Mouse (Mus musculus) macrophage (primary cell): ENCODE data around the gene Camk2b. TPM values are rescaled to one million over a fixed set of nuclear protein-coding genes. Genes with fewer than 3 reads are reported as not detected.
"Not testable (repeated sequence)": the region's sequence is repeated elsewhere in the genome, so short reads cannot be mapped to it uniquely, and the experiment has no call there.

Experiments used
- H3K27ac ChIP-seq: fragments of 350-480 bp; formaldehyde crosslinking; 2 replicates; pipeline ENCODE4 v1.9.0; 2021
- H3K36me3 ChIP-seq: fragments of 350-480 bp; formaldehyde crosslinking; 2 replicates; pipeline ENCODE4 v1.9.0; 2021; ENCODE audit errors: inconsistent target
- H3K4me3 ChIP-seq: fragments of 350-480 bp; formaldehyde crosslinking; 2 replicates; pipeline ENCODE4 v1.9.0; 2021; ENCODE audit errors: inconsistent target
- H3K79me2 ChIP-seq: fragments of 350-480 bp; formaldehyde crosslinking; 2 replicates; pipeline ENCODE4 v1.9.0; 2021; ENCODE audit errors: inconsistent target
- WGBS: methylation state at CpG from one replicate; pipeline ENCODE4 v1.1.7; 2026; ENCODE audit warnings: inconsistent platforms; ENCODE audit not compliant: missing documents; 5-methylcytosine and 5-hydroxymethylcytosine counted together
- polyA plus RNA-seq: library from polyadenylated mRNA; stranded (reverse); fragments of 250-400 nt; gene quantifications from 3 replicates; pipeline ENCODE4 v1.2.4, GENCODE M21; 2018; ENCODE audit warnings: inconsistent platforms
- total RNA-seq, 78 experiments: library from RNA; depleted of rRNA; stranded (reverse); fragments of 250-400 nt; gene quantifications; 1 replicate in 9 of 78; 2 replicates in 24 of 78; 3 replicates in 43 of 78; 4 replicates in 2 of 78; pipeline ENCODE4 v1.2.4; 2018; ENCODE audit warnings: inconsistent platforms in 56 of 78

Gene Camk2b
- total RNA-seq (2018; cell fraction: chromatin; rRNA removed) = 1 to 10 TPM in 7 of 26 experiments, under 1 TPM in 17, not detected in 2; 0.20 to 1.5 (median 0.59) TPM
- under 1 TPM; 0.27 to 0.99 (median 0.57) TPM for total RNA-seq (2018; cell fraction: cytosol; rRNA removed)
- total RNA-seq (2018; cell fraction: nucleus; rRNA removed) = 1 to 10 TPM in 2 of 26 experiments, under 1 TPM in 21, not detected in 3; 0.12 to 1.1 (median 0.50) TPM
- 0.38 to 1.3 TPM (median 0.62 TPM) in 3 replicates for polyA plus RNA-seq

GRCm38 (mm10) chr11:6066176-6066575 is at the start of gene Camk2b:
TSS of gene Camk2b (minus strand) at chr11:6066362.
- no peak within 1 kb of the TSS for H3K4me3 ChIP-seq
- H3K79me2 ChIP-seq = no peaks in the 10 kb centered on the region
- no peak within 1 kb of the TSS for H3K27ac ChIP-seq
- no peaks in the 10 kb centered on the region for H3K36me3 ChIP-seq
- WGBS = 31% methylated on average over 6 of the region's 6 CpGs

- H3K79me2 ChIP-seq = no peaks in the 10 kb centered on the region
- no peak overlapping the region for H3K27ac ChIP-seq
- peaks cover 54% of the 10 kb centered on the region for H3K36me3 ChIP-seq
- WGBS = 94% methylated on average over 5 of the region's 5 CpGs
- H3K4me3 ChIP-seq = no peak overlapping the region
Measured at GRCm38 (mm10) chr11:6111734-6112484, 45.7 kb upstream of the Camk2b start.

- H3K27ac ChIP-seq = no peak overlapping the region
- no peak overlapping the region for H3K4me3 ChIP-seq
- H3K79me2 ChIP-seq = no peaks in the 10 kb centered on the region
- H3K36me3 ChIP-seq = peaks cover 62% of the 10 kb centered on the region
Measured at GRCm38 (mm10) chr11:6109990-6110389, 43.8 kb upstream of the Camk2b start.

GRCm38 (mm10) chr11:6108296-6108695 is 42.1 kb upstream of the Camk2b start:
- no peaks in the 10 kb centered on the region for H3K79me2 ChIP-seq
- no peak overlapping the region for H3K4me3 ChIP-seq
- H3K27ac ChIP-seq = no peak overlapping the region
- H3K36me3 ChIP-seq = peaks cover 57% of the 10 kb centered on the region
- 94% methylated on average over 5 of the region's 5 CpGs for WGBS

- peaks cover 51% of the 10 kb centered on the region for H3K36me3 ChIP-seq
- 87% methylated on average over 3 of the region's 3 CpGs for WGBS
- no peaks in the 10 kb centered on the region for H3K79me2 ChIP-seq
- no peak overlapping the region for H3K4me3 ChIP-seq
- no peak overlapping the region for H3K27ac ChIP-seq
Measured at GRCm38 (mm10) chr11:6107722-6108121, 41.6 kb upstream of the Camk2b start.

- Histone ChIP-seq H3K27ac (no peak overlapping the region), H3K36me3 (peaks cover 29% of the 10 kb centered on the region; the same call in 1 of the 2 replicates), H3K4me3 (no peak overlapping the region), H3K79me2 (no peaks in the 10 kb centered on the region)
- WGBS = 90% methylated on average over 5 of the region's 5 CpGs
Measured at GRCm38 (mm10) chr11:6104734-6105133, 38.6 kb upstream of the Camk2b start.

GRCm38 (mm10) chr11:6096637-6097036 is 30.5 kb upstream of the Camk2b start:
- not testable (repeated sequence) for H3K79me2 ChIP-seq, H3K4me3 ChIP-seq, H3K36me3 ChIP-seq, H3K27ac ChIP-seq
- WGBS = 100% methylated on average over 1 of the region's 3 CpGs

GRCm38 (mm10) chr11:6086991-6087390 is 20.8 kb upstream of the Camk2b start:
- Histone ChIP-seq H3K27ac (no peak overlapping the region), H3K79me2 (no peaks in the 10 kb centered on the region), H3K36me3 (no peaks in the 10 kb centered on the region), H3K4me3 (no peak overlapping the region)
- WGBS = 93% methylated on average over 4 of the region's 4 CpGs

GRCm38 (mm10) chr11:6078737-6079136 is 12.6 kb upstream of the Camk2b start:
- H3K36me3 ChIP-seq = no peaks in the 10 kb centered on the region
- H3K4me3 ChIP-seq = no peak overlapping the region
- H3K79me2 ChIP-seq = no peaks in the 10 kb centered on the region
- WGBS = 96% methylated on average over 2 of the region's 2 CpGs
- no peak overlapping the region for H3K27ac ChIP-seq

GRCm38 (mm10) chr11:6075618-6076066 is 9.5 kb upstream of the Camk2b start:
- no peak overlapping the region for H3K4me3 ChIP-seq
- no peaks in the 10 kb centered on the region for H3K79me2 ChIP-seq
- 93% methylated on average over 8 of the region's 8 CpGs for WGBS
- H3K27ac ChIP-seq = no peak overlapping the region
- H3K36me3 ChIP-seq = no peaks in the 10 kb centered on the region

GRCm38 (mm10) chr11:6068181-6068957 is 2.2 kb upstream of the Camk2b start:
- H3K27ac ChIP-seq = no peak overlapping the region
- 32% methylated on average over 10 of the region's 19 CpGs for WGBS
- no peaks in the 10 kb centered on the region for H3K36me3 ChIP-seq
- H3K79me2 ChIP-seq = no peaks in the 10 kb centered on the region
- H3K4me3 ChIP-seq = no peak overlapping the region

GRCm38 (mm10) chr11:6067160-6067559 is 998 bp upstream of the Camk2b start:
- Histone ChIP-seq H3K36me3 (no peaks in the 10 kb centered on the region), H3K79me2 (no peaks in the 10 kb centered on the region), H3K4me3 (no peak overlapping the region), H3K27ac (no peak overlapping the region)
- WGBS = 54% methylated on average over 9 of the region's 9 CpGs

- no peak overlapping the region for H3K4me3 ChIP-seq
- WGBS = 2% methylated on average over 56 of the region's 95 CpGs
Measured at GRCm38 (mm10) chr11:6065551-6066121, 526 bp downstream of the Camk2b start.

GRCm38 (mm10) chr11:6065046-6065521 is 1.1 kb downstream of the Camk2b start:
- no peak overlapping the region for H3K4me3 ChIP-seq
- H3K36me3 ChIP-seq = no peaks in the 10 kb centered on the region
- 3% methylated on average over 49 of the region's 55 CpGs for WGBS
- no peaks in the 10 kb centered on the region for H3K79me2 ChIP-seq
- H3K27ac ChIP-seq = no peak overlapping the region

More at GRCm38 (mm10) chr11:6065551-6066121, 526 bp downstream of the Camk2b start:
- Histone ChIP-seq H3K79me2 (no peaks in the 10 kb centered on the region), H3K27ac (no peak overlapping the region), H3K36me3 (no peaks in the 10 kb centered on the region)
